Mouse (Mus musculus): ENCODE measurements at regions not wholly inside any gene's neighbourhood (a gene's known extent, or its start where the extent isn't known, plus 50 kb on each side); places are given as distances from the start of the nearest gene placed in this dataset.

DNA sequence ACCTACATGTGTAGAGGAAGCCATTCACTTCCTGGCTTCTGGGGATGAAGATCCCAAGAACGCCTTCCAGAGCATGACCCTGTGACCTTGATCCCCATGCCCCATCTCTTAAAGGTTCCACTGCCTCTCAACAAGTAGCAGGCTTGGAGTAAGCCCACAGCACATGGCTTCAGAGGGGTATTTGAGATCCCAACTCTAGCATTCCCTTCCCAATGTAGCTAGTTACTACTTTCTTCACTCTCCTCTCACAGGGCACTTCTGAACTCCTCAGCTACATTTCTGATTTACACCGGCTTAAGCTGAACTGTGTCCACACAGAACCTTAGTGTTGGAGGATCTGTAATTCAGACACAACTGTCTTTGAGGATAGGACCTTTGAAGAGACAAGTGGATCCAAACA lies 83.4 kb downstream of the Cbln1 start:
- in situ Hi-C loops (cut with MboI; ENCODE audit: low pct_ligation_motif_present, low pct_unique_long_range_greater_than_20kb, low sequenced_read_pairs) (loop anchor here (25.0 kb wide), 1 partner anchor 427 kb away; no protein-coding TSS in a partner anchor), dilution Hi-C loops (cut with MboI; ENCODE audit: extremely low pct_ligation_motif_present, extremely low pct_unique_long_range_greater_than_20kb, low sequenced_read_pairs) (no loop called here)
- Histone ChIP-seq H3K27me3 (replicated peaks) (peaks cover 5% of the 10 kb centered on the region), H3K4me1 (ENCODE audit: control insufficient read depth in 1 of 2, insufficient read depth in 2 of 2) (no peaks in the 10 kb centered on the region), H3K79me2 (replicated peaks; ENCODE audit: control insufficient read depth, extremely low read depth, insufficient read depth, poor library complexity, severe bottlenecking) (no peaks in the 10 kb centered on the region), H3K9me3 (replicated peaks; ENCODE audit: low read length) (no peaks in the 10 kb centered on the region), H3K9ac (ENCODE audit: insufficient read depth, low read depth) (no peak overlapping the region), H3K4me2 (ENCODE audit: insufficient read depth, low read depth, poor library complexity, severe bottlenecking) (no peak overlapping the region), H3K36me3 (replicated peaks in 1 of 2; ENCODE audit: control insufficient read depth in 1 of 2, insufficient read depth in 1 of 2, low read length in 1 of 2) (no peaks in the 10 kb centered on the region), H3K27ac (ENCODE audit: insufficient read depth, low read depth) (no peak overlapping the region), H3K4me3 (replicated peaks in 1 of 3; ENCODE audit: low read depth in 2 of 3, low read length in 2 of 3, poor library complexity in 1 of 3) (no peak overlapping the region)
- DNase-seq (ENCODE audit: extremely low read depth) = no peak
- no peak for TF ChIP-seq CTCF (conservative IDR thresholded peaks at IDR 0.05 in 1 of 2, IDR thresholded peaks at IDR 0.05 in 1 of 2; ENCODE audit: low read depth in 2 of 2, low read length in 2 of 2)
- no peak for TF ChIP-seq BHLHE40 (IDR thresholded peaks at IDR 0.05; ENCODE audit: low read depth, low read length)
- no peak for TF ChIP-seq UBTF (IDR thresholded peaks at IDR 0.05; ENCODE audit: low read depth, low read length)
- TF ChIP-seq TBP (conservative IDR thresholded peaks at IDR 0.05; ENCODE audit: low read depth, low read length) = no peak

DNA sequence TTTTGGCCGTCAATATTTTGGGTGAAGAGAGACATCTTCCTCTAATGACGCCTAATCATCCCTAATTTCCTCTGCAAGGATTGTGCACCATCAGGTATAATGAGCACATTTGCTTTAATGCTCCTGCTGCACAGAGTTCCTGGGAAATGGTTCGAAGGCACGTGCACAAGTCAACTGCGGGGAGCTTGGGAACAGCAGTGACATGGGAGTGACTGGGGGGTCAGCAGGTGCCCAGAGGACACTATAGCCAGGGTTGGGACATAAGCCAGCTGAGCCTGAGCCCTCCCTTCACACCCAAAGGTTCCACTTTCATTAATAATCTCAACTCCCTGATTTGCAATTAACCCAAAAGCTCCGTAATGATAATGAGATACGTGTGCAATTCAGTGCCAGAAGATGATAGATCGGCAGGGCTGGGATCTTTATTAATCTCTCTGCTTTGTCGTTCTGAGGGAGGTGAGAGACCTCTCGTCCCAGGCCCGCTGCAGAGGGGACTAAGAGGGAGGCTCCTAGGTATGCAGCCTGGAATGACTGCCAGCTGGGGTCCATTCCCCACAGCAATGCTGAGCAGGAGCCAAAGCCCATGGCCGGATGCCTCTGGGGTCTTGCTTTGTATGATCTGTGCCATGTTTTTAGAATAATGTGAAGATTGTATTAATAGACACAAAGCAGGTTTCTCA lies 88.7 kb downstream of the Cbln1 start:
- no peak overlapping the region for H3K4me3 ChIP-seq (replicated peaks in 1 of 3; ENCODE audit: low read depth in 2 of 3, low read length in 2 of 3, poor library complexity in 1 of 3)
- H3K79me2 ChIP-seq (replicated peaks; ENCODE audit: control insufficient read depth, extremely low read depth, insufficient read depth, poor library complexity, severe bottlenecking) = no peaks in the 10 kb centered on the region
- TF ChIP-seq EP300 (IDR thresholded peaks at IDR 0.05; ENCODE audit: low read length) = no peak
- no peak for TF ChIP-seq NRF1 (IDR thresholded peaks at IDR 0.05; ENCODE audit: low read depth, low read length)
- TF ChIP-seq MAZ (IDR thresholded peaks at IDR 0.05; ENCODE audit: low read depth, low read length) = no peak
- no peak for TF ChIP-seq BHLHE40 (IDR thresholded peaks at IDR 0.05; ENCODE audit: low read depth, low read length)
- TF ChIP-seq ZNF384 (IDR thresholded peaks at IDR 0.05; ENCODE audit: low read depth, low read length) = no peak
- no peak for TF ChIP-seq USF2 (conservative IDR thresholded peaks at IDR 0.05; ENCODE audit: low read depth, low read length)
- no peak for TF ChIP-seq JUN (IDR thresholded peaks at IDR 0.05; ENCODE audit: insufficient read depth, low read depth, low read length)
- TF ChIP-seq POLR2AphosphoS2 (IDR thresholded peaks at IDR 0.05; ENCODE audit: low read depth, low read length) = no peak
- TF ChIP-seq ZMIZ1 (IDR thresholded peaks at IDR 0.05; ENCODE audit: low read depth, low read length) = no peak
- no peak for TF ChIP-seq E2F4 (IDR thresholded peaks at IDR 0.05; ENCODE audit: insufficient replicate concordance, low read depth, low read length)
- TF ChIP-seq RAD21 (IDR thresholded peaks at IDR 0.05; ENCODE audit: low read depth, low read length) = no peak
- TF ChIP-seq JUND (conservative IDR thresholded peaks at IDR 0.05; ENCODE audit: low read depth, low read length) = no peak
- TF ChIP-seq POLR2A (IDR thresholded peaks at IDR 0.05; ENCODE audit: low read depth, low read length) = no peak
- no peak for TF ChIP-seq UBTF (IDR thresholded peaks at IDR 0.05; ENCODE audit: low read depth, low read length)
- TF ChIP-seq ZKSCAN1 (IDR thresholded peaks at IDR 0.05; ENCODE audit: borderline replicate concordance, low read depth, low read length) = no peak
- H3K27me3 ChIP-seq (replicated peaks) = peaks cover 17% of the 10 kb centered on the region
- no peak overlapping the region for H3K9ac ChIP-seq (ENCODE audit: insufficient read depth, low read depth)
- no peaks in the 10 kb centered on the region for H3K9me3 ChIP-seq (replicated peaks; ENCODE audit: low read length)
- in situ Hi-C loops (cut with MboI; ENCODE audit: low pct_ligation_motif_present, low pct_unique_long_range_greater_than_20kb, low sequenced_read_pairs) = loop anchor here (25.0 kb wide), 1 partner anchor 421 kb away; no protein-coding TSS in a partner anchor
- no peaks in the 10 kb centered on the region for H3K4me1 ChIP-seq (ENCODE audit: control insufficient read depth in 1 of 2, insufficient read depth in 2 of 2)
- dilution Hi-C loops (cut with MboI; ENCODE audit: extremely low pct_ligation_motif_present, extremely low pct_unique_long_range_greater_than_20kb, low sequenced_read_pairs) = no loop called here
- H3K27ac ChIP-seq (ENCODE audit: insufficient read depth, low read depth) = no peak overlapping the region
- no peak for DNase-seq (ENCODE audit: extremely low read depth)
- no peak overlapping the region for H3K4me2 ChIP-seq (ENCODE audit: insufficient read depth, low read depth, poor library complexity, severe bottlenecking)
- no peaks in the 10 kb centered on the region for H3K36me3 ChIP-seq (replicated peaks in 1 of 2; ENCODE audit: control insufficient read depth in 1 of 2, insufficient read depth in 1 of 2, low read length in 1 of 2)
